Mouse (Mus musculus): ENCODE measurements around the gene Cntnap1.
"Not testable (repeated sequence)": the region's sequence is repeated elsewhere in the genome, so short reads cannot be mapped to it uniquely, and the experiment has no call there.

Cntnap1 gene

DNA sequence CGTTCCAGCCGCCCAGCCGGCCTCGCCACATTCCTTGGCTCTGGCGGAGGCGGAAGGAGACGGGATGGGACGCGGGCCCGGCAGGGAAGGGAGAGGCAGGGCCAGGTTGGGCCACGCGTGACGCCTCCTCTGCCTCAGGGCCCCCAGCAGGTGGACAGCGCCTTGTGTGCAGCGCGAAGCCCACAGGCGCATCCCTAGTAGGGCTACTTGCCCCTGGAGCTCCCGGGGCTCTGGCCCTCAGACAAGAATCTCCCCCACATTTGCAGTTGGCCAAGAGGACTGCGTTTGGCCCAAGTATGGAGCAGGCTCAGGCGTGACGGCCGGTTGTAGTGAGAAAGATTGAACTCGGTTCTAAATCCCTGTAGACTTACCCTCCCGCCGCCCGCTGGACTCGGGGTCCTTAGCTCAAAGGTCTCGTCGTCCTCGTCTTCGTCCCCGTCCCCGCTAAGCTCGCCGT lies at the start of gene Cntnap1:
Gene Cntnap1, plus strand, starts transcription at position 170 of the 457 bp plus-strand sequence.
- CTCF ChIA-PET, result interaction anchor here (0.6 kb wide), 1 partner anchor 469 kb away, joined by 13 read pairs; no protein-coding TSS in a partner anchor

DNA sequence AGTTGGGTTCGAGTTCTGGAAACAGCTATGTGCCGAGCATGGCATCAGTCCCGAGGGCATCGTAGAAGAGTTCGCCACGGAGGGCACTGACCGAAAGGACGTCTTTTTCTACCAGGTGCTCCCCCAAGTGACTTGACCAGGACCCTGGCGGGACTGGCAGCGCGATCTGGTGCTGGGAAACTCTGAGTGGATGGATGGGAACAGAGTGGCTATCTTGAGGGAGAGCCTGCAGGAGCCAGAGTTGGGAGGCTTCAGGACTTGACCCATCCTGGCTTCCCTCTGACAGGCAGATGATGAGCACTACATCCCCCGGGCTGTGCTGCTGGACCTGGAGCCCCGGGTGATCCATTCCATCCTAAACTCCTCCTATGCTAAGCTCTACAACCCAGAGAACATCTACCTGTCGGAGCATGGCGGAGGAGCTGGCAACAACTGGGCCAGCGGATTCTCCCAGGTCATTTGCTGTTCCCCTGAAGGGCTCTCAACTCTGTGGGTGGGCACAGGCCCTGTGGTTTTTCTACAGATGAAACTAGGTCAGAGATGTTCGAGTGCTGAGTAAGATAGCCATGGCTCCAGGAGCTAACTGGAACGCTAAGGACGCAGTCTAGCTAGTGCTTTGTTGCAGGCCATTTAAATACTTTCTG lies 49.7 kb upstream of the Cntnap1 start:
- CTCF ChIA-PET, result interaction anchor here (0.7 kb wide), 1 partner anchor 30 kb away, joined by 4 read pairs; no protein-coding TSS in a partner anchor

DNA sequence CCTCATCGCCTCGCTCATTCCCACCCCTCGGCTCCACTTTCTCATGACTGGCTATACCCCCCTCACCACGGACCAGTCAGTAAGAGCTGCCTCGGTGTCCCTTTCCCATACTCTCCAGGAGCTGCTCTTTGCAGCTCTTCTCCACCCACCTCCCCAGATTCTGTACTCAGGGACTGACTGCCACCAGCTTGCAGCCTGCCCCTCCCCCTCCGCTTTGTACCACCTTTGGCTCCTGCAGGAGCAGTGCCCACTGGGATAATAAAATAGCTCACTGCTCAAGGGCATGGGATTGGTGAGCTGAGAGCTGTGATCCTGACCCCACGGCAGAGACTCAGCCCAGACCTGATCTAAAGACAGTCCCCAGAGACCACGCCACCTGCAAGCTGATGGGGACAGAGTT lies 45.8 kb upstream of the Cntnap1 start:
- CTCF ChIA-PET, result not testable (repeated sequence)

DNA sequence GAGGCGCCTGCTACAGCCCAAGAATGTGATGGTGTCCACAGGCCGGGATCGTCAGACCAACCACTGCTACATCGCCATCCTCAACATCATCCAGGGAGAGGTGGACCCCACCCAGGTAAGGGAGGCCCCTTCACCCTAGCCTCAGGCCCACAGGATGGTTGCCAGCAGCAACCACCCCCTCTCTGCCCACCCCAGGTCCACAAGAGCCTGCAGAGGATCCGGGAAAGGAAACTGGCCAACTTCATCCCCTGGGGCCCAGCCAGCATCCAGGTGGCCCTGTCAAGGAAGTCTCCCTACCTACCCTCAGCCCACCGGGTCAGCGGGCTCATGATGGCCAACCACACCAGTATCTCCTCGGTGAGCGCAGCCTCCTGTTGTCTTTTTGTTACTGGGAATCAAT lies 45.3 kb upstream of the Cntnap1 start:
- CTCF ChIA-PET, result not testable (repeated sequence)

DNA sequence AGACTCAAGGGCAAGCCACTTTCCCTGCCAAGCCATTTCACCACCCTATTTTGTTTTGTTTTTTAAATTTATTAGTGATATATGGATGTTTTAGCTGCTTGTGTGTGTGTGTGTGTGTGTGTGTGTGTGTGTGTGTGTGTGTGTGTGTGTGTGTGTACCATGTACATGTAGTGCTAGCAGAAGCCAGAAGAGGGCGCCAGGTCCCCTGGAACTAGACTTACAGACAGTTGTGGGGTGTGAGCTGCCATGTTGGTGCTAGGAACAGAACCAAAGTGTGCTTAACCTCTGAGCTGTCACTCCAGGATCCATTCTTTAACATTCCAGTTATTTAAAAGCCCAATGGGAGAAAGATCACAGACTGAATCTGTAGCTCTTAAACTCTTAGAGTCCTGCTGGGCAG lies 43.2 kb upstream of the Cntnap1 start:
- CTCF ChIA-PET, result interaction anchor here (0.6 kb wide), 1 partner anchor 28 kb away, joined by 21 read pairs; no protein-coding TSS in a partner anchor

DNA sequence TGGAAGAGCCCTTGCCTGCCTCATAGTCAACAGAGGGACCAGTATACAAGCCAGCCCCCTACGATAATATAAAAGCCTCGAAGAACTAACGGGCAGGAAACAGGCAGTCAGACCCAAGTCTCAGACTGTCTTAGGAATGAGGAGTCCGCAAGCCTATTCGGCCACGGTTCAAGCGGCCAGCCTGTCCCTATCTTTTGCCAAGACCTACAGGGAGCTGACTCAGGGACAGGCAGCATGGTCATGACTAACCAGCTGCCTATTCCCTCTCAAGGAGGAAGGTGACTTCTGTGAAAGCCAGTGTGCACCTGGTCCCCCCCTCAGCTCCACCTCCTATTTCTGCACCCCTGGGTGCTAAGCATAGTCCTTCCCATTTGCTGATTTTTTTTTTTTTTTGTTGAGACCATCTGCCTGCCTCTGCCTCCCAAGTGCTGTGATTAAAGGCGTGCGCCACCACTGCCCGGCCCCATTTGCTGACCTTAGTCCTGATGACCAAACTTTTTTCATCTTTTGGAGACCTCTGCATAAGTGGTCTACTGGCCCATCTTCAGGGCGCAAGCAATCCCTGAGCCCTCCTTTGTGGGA lies 41.2 kb upstream of the Cntnap1 start:
- CTCF ChIA-PET, result interaction anchor here (0.7 kb wide), 1 partner anchor 9 kb away, joined by 6 read pairs; the partner anchor contains the start of genes Retreg3 and Tubg1

DNA sequence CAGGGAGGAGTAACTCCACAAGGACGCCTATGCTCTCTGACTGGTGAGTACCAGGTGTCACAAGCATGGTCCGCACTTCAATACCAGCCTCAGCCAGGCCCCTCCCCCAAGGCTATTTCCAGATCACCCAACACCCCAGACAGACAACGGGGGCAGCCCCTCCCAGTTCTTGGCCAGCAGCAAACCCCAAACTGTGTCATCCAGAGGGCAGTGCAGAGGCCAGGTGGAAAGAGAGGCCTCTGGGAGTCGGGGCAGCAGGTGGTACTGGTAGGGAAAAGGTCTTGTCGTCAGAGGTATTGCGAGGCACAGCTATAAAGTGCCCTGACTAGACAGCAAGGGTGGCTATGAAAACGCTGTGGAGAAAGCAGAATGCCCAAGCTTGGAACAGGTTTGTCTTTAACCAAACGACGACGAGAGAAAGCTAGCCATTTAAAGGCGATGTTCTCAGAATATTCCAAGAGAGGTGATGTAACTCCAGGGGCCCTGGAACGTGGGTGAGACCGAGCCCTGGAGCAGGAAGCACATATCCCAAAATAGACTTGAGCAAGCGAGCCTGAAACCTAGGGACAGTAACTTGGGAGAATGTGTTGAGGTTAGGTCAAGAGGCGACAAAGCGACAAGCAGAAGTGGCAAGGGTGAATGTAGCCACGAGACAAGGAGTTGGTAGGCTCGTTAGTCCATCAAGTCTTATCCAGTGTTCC lies 40.1 kb upstream of the Cntnap1 start:
- CTCF ChIA-PET, result no interaction called here

DNA sequence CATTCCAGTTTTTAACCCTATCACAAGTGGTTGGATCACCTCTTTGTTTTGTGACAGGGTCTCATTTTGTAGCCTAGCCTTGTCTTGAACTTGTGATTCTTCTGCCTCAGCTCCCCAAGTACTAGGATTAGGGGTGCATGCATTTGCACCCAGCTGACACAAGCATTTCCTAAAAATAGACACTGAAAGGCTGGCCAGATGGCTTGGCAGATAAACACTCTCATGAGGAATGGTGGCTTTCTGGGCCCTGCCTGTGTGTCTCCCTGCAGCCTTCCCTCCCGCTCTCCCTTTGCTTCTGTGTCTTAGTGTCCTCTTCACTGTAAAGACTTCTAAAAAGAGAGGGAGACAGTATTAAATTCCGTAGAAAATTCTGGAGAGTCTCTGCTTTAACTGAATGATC lies 39.1 kb upstream of the Cntnap1 start:
- CTCF ChIA-PET, result interaction anchor here (0.7 kb wide), 1 partner anchor 45 kb away, joined by 4 read pairs; no protein-coding TSS in a partner anchor

DNA sequence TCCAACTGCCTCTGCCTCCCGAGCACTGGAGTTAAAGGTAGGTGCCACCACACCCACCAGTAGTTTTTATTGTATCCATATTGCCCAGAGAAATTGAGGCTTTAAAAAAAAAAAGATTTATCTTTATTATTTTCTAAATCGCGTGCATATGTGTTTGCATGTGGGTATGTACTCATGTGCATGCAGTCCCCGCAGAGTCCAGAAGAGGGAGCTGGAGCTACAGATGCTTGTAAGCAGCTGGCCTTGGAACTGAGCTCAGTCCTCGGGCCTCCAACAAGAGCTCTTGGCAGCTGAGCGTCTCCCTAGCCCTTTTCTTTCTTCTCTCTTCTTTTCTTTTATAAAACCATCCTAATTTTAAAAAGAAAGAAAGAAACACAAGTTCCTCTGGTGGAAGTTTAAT lies 38.6 kb upstream of the Cntnap1 start:
- CTCF ChIA-PET, result interaction anchor here (0.7 kb wide), 1 partner anchor 45 kb away, joined by 4 read pairs; no protein-coding TSS in a partner anchor

DNA sequence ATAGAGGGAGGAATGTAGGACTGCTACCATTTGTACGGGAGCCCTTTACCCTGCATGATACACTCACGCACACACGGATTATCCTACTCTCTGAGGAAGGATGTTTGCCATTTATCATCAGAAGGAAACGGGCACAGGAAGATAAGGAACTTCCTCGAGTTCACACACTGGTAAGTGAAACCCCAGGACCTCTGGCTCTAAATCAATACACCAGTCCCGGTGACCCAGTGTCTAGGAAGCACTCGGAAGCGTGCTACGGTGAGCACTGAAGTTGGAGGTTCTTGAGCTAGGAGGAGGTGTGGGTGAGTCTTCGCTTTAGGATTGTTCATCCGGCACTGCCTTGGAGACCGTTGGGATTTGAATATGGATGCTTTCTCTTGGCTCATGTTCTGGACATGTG lies 37.3 kb upstream of the Cntnap1 start:
- CTCF ChIA-PET, result interaction anchor here (0.7 kb wide), 1 partner anchor 747 kb away, joined by 3 read pairs; no protein-coding TSS in a partner anchor

DNA sequence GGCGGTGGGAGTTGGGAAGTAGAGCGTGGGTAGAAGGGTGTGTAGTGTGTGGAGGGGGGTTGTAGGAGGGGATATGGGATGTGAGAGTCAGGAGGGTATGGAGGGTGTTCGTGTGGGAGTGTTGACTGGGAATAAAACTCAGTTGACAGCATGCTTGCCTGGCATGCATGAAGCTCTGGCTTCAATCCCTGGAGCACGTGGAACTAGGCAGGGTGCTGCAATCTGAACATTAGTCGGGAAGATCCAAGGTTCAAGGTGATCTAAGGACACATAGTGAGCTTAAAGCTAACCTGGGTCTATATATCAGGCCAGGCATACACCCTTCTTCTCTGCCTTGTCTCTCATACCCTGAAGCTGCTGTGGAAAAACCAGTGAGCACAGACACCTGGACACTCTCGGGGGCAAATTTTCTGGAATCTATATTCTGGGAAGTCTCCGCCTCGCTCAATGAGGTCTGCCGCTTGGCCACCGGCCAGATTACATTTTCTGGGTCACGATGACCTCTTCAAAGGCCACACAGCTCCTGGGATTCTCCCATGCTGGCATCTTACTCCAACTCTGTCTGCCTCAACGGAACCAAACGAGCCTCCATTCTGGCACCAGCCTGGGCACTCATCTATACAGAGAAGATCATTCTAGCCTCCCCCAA lies 36.0 kb upstream of the Cntnap1 start:
- CTCF ChIA-PET, result interaction anchor here (0.6 kb wide), 2 partner anchors 47 to 676 kb away, joined by 4 to 6 read pairs; no protein-coding TSS in a partner anchor

DNA sequence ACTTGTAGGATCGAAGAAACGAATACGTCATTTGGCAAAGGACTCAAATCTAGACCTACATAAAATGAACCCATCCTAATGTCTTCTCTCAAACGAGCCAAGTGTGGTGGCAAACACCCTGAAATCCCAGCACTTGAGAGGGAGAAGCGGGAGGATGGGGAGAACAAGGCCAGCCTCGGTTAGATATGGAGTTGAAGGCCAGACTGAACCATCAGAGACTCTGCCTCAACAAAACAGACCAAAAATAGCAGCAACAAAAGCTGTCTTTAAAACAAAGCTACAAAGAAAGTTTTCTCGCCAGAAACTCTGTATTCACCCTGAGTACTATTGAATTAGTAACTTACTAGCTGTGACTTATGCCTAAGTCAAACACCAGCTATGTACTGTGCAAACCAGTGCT lies 33.3 kb upstream of the Cntnap1 start:
- CTCF ChIA-PET, result no interaction called here

DNA sequence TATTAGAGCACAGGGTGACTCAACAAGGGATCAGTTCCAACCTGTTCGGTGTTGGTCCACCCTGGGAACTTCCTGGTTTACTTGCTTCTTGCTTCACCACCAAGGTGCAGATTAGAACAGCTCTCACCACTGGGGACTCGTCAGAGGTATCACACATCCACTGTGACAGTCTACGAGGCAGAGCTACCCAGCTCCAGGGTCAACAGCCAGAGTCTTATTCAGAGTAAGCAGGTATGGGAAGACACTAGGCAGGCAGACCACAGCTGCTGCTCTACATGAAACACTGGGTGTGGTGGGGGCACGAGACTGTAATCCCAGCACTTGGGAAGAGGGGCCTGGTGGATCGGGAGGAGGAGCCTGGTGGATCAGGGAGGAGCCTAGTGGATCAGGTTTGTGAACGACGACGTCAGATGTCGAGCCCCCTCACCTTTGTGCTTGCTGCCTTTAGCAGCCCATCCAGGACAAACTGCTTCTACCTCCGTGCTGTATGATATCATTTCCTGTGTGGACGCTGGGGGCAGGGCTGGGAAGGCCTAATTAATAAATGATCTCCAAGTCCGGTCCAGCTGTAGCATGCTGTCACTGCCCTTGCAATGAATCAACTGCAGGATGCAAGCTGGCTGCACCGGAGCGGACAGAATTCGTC lies 31.7 kb upstream of the Cntnap1 start:
- CTCF ChIA-PET, result interaction anchor here (0.6 to 0.7 kb wide), 2 partner anchors 9 to 36 kb away, joined by 3 to 4 read pairs; no protein-coding TSS in a partner anchor

DNA sequence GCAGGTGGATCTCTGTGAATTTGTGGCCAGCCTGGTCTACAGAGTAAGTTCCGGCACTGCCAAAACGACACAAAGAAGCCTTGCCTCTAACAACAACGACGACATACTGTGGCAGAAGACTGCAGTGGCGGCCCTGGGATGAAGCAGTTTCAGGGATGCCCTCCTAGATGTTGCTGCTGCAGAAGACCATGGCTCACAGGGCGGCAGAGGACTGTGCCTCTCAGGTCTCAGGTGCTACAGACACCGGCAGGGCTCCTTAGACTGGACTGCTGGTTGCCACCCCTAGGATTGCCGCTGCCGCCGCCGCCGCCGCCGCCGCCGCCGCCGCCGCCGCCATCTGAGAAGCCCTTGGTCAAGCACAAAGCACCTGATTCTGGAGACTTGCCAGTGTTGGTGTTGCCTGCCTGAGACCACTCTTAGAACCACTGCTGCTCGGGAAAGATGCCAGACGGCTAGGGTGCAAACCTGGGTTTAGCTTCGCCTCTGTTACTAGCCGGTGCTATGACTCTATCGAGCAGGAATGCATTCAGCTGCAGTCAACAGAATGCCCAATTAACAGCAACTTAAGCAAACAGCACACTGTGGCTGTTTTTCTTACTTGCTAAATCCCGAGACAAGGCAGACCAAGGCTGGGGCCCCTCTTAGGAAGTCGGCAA lies 30.0 kb upstream of the Cntnap1 start:
- CTCF ChIA-PET, result no interaction called here

DNA sequence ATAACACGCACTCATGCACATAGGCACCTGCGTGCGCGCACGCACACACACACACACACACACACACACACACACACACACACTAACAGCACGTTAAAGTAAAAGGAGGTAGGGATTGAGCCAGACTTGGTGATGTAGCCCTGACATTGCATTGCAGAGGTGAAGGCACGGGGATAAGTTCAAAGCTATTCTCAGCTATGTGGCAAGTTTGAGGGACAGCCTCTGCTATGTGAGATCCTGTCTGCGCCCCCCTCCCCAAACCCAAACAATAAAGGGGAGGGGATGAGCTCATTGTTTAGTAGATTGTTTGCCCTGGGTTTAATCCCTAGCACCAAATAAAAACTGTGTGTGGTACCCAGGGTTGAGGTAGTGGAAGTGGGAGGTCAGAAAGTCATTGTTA lies 29.2 kb upstream of the Cntnap1 start:
- CTCF ChIA-PET, result no interaction called here

DNA sequence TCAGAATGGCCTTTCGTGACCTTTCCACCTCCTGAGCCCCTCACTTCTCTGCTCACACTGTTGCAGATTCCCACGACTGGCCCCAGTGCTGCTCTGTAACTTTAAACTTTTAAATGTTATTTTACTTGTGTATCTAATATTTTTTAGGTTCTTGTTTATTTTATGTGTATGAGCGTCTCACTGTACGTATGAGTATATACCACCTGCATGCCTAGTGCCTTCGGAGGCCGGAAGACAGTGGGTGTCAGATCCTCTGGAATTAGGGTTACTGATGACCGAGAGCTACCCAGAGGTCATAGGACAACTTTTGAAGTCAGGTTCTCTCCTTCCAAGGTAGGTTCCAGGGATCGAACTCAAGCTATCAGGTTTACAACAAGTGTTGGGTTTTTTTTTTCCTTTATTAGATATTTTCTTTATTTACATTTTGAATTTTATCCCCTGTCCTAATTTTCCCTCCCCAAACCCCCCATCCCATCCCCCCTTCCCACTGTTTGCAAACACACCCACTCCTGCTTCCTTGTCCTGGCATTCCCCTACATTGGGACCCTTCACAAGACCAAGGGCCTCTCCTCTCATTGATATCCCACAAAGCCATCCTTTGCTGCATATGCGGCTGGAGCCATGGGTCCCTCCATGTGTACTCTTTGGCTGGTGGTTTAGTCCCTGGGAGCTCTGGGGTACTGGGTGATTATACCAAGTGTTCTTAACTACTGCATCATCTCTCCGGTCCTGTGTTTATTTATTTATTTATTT lies 27.9 kb upstream of the Cntnap1 start:
- CTCF ChIA-PET, result interaction anchor here (0.6 to 0.7 kb wide), 2 partner anchors 40 to 742 kb away, joined by 3 to 4 read pairs; no protein-coding TSS in a partner anchor

DNA sequence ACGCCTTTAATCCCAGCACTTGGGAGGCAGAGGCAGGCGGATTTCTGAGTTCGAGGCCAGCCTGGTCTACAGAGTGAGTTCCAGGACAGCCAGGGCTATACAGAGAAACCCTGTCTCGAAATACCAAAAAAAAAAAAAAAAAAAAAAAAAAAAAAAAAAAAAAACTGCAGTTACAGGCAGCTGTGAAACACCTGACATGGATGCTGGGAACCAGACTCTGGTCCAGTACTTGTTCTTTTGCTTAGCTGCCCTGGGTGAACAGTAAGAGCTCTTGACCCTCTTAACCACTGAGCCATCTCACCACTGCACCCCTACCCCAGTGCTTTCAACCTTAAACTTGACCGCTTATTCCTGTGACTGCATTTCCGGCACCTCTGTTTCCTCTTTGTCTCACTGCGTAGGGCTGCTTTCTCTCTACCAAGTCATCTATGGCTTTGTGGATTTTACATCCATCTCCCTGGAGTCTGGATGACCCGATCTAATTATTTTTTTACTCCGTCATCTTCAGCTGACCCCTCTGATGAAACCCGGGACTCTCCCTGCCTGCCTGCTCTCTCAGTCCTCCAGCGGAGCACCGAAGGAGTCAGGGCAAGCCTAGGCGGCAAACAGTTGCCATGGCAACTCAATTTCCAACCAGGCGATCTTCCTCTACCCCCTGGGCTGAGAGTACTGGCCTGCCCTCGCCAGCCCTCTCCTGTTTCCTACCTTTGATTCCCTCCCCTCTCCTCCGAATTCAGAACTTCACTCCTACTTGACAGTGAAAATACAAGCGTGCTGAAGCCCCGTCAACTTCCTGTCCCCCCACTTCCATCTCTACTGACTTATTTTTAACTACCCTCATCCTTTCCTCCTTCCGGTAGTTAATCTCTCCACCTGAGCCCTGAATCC lies 26.7 kb upstream of the Cntnap1 start:
- CTCF ChIA-PET, result interaction anchor here (0.6 to 0.7 kb wide), 3 partner anchors 68 to 1102 kb away, joined by 3 to 10 read pairs (median 8); no protein-coding TSS in a partner anchor

DNA sequence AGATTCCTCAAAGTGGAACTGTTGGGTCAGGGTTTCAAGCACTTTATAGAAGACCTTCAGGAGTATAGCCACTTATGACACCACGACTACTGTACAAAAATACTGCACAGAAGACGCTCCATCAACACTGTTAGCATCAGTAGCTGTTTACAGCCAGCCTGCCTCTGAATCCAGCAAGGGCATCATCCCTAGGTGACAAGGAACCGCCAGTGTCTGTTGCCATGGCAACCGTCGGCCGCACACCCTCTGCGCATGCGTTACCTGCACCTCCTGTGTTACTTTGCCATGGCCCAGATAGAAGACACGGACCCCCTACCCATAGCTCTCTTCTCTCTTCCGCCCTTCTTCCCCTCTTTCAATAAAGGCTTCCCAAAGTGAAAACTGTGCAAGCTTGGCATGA lies 23.9 kb upstream of the Cntnap1 start:
- CTCF ChIA-PET, result no interaction called here

DNA sequence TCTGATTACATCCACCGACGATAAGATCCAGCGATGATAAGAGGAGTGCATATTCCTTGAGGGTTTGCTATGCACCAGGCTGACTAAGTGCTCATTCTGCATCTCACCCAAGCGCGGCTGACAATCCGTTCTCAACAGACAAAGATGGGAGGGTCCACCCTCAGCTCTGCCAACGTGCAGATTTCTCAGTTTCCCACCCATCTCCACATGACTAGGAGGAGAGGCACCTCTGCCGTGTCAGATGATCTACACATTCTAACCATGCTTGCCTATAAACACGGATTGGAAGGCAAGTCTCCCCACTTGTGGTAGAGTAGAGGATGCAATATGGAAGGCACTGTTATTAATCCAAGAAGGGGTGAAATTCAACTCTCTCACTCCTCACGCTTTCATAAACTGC lies 21.6 kb upstream of the Cntnap1 start:
- CTCF ChIA-PET, result no interaction called here
